Mouse (Mus musculus): ENCODE results near the gene AC153137.1.

DNA sequence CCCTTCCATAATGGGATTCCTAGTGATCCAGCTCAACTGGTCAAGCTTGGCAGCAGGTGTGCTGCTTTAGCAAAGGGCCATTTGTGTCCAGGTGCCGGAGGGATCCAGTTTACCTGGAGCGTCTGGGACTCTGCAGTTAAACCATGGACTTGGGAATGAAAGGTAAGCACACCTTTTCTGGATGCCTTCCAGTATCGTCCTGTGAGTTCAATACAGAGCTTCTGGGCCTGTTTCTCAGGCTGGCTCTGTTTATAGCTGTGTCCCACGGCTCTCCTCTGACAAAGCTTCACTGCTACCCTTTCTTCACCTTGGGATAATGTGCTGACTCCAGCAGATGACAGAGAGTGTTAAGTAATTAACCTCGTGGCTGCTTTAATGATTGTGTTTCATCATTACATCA, 39.6 kb upstream of the AC153137.1 start:
- TF ChIP-seq CTCF (conservative IDR thresholded peaks at IDR 0.05; ENCODE audit: low read length) (no peak), POU5F1 (IDR thresholded peaks at IDR 0.05; ENCODE audit: borderline replicate concordance, low read length) (no peak)

Data from E14TG2a.4 (cell line).